Mouse (Mus musculus): ENCODE results near the gene Gtpbp4. TPM values are rescaled to one million over a fixed set of nuclear protein-coding genes. Genes with fewer than 3 reads are reported as not detected.

Gene Gtpbp4
- polyA plus RNA-seq (2017; shearing (Covaris generic)): 117 TPM

GRCm38 (mm10) chr13:8995990-8996786 lies at the start of gene Gtpbp4:
Gene Gtpbp4, minus strand, starts transcription at chr13:8996083.

GRCm38 (mm10) chr13:8952563-8952962 lies 43.3 kb downstream of the Gtpbp4 start, which contains the start of gene Idi2:
Gene Idi2, plus strand, starts transcription at chr13:8952863.

DNA sequence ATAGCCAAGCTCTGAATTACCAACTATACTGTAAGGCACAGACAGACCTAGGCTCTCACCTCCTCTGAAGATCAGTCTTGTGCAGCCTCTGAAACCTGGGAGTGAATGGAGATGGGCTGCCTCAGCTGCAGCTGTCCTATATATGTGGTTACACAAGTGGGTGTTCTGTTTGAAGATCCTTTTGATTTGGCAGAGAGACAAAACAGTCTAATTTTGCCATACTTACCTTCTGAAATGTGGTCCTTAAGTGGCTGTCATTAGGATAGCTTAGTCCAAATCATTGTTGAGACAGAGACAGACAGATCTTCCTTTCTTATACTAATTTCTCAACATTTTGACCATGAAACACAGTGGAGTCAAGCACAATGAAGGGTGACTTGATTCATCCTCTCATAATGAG lies 47.8 kb downstream of the Gtpbp4 start, which contains the start of gene Gm9745:
Gene Gm9745 (minus strand): TSS at position 101 of the 400 bp plus-strand sequence.

Other genes with a start within 250 kb of the Gtpbp4 start
- gene Wdr37, start 124.2 kb downstream of the Gtpbp4 start, polyA plus RNA-seq (2017; shearing (Covaris generic)): 57.4 TPM
- 34.0 TPM for gene Idi1, start 110.6 kb downstream of the Gtpbp4 start, polyA plus RNA-seq (2017; shearing (Covaris generic))
- not detected for gene Gm9745, start 47.9 kb downstream of the Gtpbp4 start, polyA plus RNA-seq (2017; shearing (Covaris generic))
- gene Idi2, start 43.2 kb downstream of the Gtpbp4 start, polyA plus RNA-seq (2017; shearing (Covaris generic)): not detected
- 75.5 TPM for gene Larp4b, start 97.8 kb upstream of the Gtpbp4 start, polyA plus RNA-seq (2017; shearing (Covaris generic))

Measured in naive thymus-derived CD4-positive, alpha-beta T cell, adult 5 months (primary cell).